Mouse (Mus musculus): ENCODE data around the gene Cul1.

GRCm38 (mm10) chr6:47560407-47560806 is 107.2 kb downstream of the Cul1 start:
- TF ChIP-seq TAL1 (IDR thresholded peaks at IDR 0.05; ENCODE audit: low read length) (no peak), GATA1 (IDR thresholded peaks at IDR 0.05; ENCODE audit: low read length) (no peak)
